Mouse (Mus musculus) liver, postnatal 0 days (tissue): ENCODE measurements around the gene Rnf181.

Source experiments
- CTCF ChIP-seq: sonication (generic); IDR thresholded peaks from 2 replicates; pipeline ENCODE4 v1.5.1; 2016; ENCODE audit warnings: antibody characterized with exemption, low read depth
- EP300 ChIP-seq: IDR thresholded peaks from 2 replicates; pipeline ENCODE4 v1.6.1; 2016; ENCODE audit warnings: antibody characterized with exemption, low read depth, mild to moderate bottlenecking

GRCm38 (mm10) chr6:72414076-72414756 is 47.5 kb upstream of the Rnf181 start, which contains the start of gene Ggcx:
- peak; percentile 21; the same call in 1 of the 2 replicates for TF ChIP-seq CTCF
- no peak for TF ChIP-seq EP300
